Mouse (Mus musculus): ENCODE results near the gene Il20rb. TPM values are rescaled to one million over a fixed set of nuclear protein-coding genes. Genes with fewer than 3 reads are reported as not detected.

Il20rb gene
- polyA plus RNA-seq, 1 experiment from 2014 or later = 1.6 TPM

Other genes with a start within 250 kb of the Il20rb start
- 56.0 and 62.1 TPM in 2 replicates for gene Nck1, start 59.3 kb upstream of the Il20rb start, polyA plus RNA-seq (2016; fragmentation: Nextera tagmentation; extraction: Ambion mirVana)
- 5.2 and 7.4 TPM in 2 replicates for gene Slc35g2, start 84.3 kb upstream of the Il20rb start, polyA plus RNA-seq (2016; fragmentation: Nextera tagmentation; extraction: Ambion mirVana)
- 40.6 and 58.0 TPM in 2 replicates for gene Stag1, start 111.0 kb upstream of the Il20rb start, polyA plus RNA-seq (2016; fragmentation: Nextera tagmentation; extraction: Ambion mirVana)

Data from hindbrain, embryonic 10.5 days (tissue).